Mouse (Mus musculus) lung, adult 2 months (tissue): ENCODE data around the gene Slc35e2.

Source experiments
- CTCF ChIP-seq: fragments of 200-500 bp; IDR thresholded peaks from 2 replicates; pipeline ENCODE4 v1.5.1; 2011; ENCODE audit warnings: mild to moderate bottlenecking, low read length, control low read depth; ENCODE audit not compliant: insufficient read depth
- POLR2A ChIP-seq: fragments of 200-500 bp; IDR thresholded peaks from 2 replicates; pipeline ENCODE4 v1.6.1; 2011; ENCODE audit warnings: low read depth, mild to moderate bottlenecking, control low read depth, low read length, borderline replicate concordance; ENCODE audit errors: extremely low read depth

GRCm38 (mm10) chr4:155656214-155656751 lies 55.1 kb downstream of the Slc35e2 start:
- no peak for TF ChIP-seq POLR2A
- no peak for TF ChIP-seq CTCF
